Mouse (Mus musculus) c-Kit-positive CD71-positive TER-119-negative erythroid progenitor cells, embryonic 14.5 days (primary cell): Measurements from ENCODE around the gene Oit3.
"Not testable (repeated sequence)": the region's sequence is repeated elsewhere in the genome, so short reads cannot be mapped to it uniquely, and the experiment has no call there.

Experiments used
- DNase-seq: peaks from one replicate; pipeline ENCODE4 v3.0.0-alpha.2; 2013; ENCODE audit warnings: low read depth

Gene Oit3

DNA sequence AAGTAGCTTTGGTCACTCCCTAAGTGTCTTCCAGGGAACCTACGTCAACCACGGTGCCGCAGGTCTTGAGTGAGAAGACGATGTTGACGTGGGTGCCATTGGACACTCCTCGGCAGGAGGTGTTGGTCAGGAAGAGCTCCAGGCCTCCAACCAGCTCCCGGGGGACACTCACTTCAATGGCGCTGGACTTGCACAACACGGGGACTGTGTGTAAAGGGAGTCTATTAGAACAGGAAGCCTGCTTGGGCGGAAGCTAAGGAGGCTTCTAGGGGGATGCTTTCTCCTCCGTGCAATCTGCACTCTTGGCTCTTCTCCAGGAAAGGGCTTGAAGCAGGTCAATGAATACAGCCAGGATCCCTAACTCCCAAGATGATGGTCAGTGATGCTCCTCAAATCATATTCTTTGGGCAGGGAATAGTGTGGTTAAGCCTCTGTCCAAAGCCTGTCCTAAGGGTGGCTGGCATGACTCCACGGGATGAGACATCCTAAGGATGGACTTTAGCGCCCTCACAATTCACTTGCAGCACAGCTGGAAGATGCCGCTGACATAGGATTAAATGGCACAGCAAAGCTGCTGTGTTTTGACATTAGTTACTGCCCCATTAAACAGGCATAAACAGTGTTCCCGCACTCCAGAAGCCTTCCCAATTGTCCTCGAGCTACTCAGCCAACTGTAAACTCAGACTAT, 12.0 kb downstream of the Oit3 start:
- no peak for DNase-seq

DNA sequence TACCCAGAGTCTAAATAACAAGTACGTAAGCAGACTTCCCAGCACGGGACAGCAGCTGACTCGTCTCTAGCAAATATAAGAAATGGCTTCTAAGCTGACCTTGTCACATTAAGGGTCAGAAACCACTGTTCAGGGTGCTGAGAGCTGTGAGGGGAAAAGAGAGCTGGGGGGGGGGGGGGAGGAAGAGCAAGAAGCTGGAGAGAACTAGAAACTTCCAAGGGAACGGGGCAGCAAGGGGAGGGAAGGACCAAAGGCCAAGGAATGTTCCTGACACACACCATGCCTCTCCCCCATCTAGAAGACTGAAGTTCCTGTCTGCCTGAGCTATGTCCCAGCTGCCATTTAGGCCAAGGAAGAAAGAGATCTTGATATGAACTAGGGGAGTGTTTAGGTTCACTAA, 15.2 kb downstream of the Oit3 start:
- no peak for DNase-seq

- DNase-seq = no peak
Measured at GRCm38 (mm10) chr10:59425369-59425768, 16.2 kb downstream of the Oit3 start.

DNA sequence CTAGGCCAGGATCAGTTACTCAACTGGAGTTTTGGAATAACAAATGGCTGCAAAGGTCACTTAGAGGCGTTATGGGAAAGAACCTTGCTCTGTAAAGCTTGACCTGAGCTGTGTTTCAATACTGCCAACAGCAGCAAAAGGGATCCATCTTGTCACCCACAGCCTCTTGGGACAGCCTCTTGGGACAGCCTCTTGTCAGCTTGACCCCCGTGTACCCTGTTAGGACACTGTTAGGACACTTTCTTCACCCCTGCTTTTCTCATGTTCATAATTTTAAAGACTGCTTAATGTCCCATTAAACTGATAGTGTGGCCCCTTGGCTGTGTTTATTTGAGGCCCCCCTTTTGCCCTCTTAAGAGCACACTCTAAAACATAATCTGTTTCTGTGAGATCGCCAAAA, 17.1 kb downstream of the Oit3 start:
- no peak for DNase-seq

DNA sequence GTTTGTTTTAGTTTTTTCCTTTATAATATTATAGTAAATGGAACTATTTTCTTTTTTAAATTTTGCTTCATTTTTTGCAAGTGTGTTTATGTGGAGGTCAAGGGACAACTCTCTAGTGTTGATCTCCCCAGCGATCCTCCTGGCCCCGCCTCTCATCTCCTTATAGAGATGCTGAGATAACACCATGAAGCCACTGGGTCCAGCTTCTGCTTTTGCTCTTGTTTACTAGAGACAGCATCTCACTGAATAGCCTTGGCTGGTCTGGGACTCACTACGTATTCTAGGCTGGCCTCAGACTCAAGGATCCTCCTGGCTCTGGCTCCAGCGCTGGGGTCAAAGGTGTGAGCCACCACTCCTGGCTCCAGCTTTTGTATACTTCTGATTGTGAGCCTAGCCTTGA, 22.1 kb downstream of the Oit3 start:
- no peak for DNase-seq

- DNase-seq = no peak
Measured at GRCm38 (mm10) chr10:59416623-59417022, 25.0 kb downstream of the Oit3 start.

- no peak for DNase-seq
Measured at GRCm38 (mm10) chr10:59413711-59414110, 27.9 kb downstream of the Oit3 start.

DNA sequence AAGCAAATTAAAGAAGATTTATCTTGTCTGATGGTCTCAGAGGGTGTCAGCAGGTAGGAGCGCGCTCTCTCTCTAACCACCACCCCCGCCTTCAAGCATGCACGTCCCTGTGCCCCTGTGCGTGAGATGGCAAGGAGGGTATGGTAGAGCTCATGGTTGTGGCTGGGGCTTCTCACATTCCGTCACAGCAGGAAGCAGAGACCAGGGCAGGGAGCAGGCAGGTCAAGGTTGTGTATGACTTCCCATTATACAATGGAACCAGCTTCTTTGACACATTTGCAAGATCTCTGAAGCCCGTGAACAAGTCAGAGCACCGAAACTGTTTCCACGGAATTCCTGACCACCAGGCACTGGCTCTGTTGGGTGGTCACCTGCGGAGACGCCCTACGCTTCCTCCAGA, 31.3 kb downstream of the Oit3 start:
- DNase-seq = no peak

DNA sequence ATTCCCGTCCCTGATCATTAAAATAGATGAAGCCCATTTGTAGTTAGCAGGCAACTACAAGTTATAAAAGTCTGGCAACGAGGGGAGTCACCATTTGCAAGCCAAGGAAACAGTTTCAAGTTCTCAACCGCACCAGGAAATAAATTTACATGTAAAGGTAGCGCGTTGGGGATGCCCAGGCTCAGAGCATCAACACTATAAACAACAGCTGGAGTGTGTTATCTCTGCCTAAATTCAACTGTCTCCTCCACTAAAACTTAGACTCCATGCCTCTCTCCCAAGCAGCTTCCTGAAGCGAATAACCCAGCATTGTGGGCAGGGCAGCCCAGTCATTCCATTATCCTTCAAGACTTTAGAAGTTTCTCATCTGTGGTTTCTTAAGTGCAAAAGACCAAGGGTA, 33.1 kb downstream of the Oit3 start:
- DNase-seq = no peak

DNA sequence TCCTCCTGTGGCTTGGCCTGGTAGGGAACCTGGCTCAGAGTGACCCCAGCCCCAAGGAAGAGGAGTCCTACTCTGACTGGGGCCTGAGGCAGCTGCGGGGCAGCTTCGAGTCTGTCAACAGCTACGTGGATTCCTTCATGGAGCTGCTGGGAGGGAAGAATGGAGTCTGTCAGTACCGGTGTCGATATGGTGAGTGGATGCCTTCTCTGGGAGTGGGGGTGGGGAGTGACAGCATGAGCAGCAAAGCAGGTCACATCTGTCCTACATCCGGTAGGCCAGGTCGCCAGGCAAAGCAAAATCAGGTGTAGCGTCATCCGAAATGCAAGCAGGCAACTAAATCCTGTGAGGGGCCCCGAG, 37.8 kb downstream of the Oit3 start:
- no peak for DNase-seq

GRCm38 (mm10) chr10:59402899-59403792, 38.4 kb downstream of the Oit3 start, which contains the start of gene Pla2g12b:
TSS of gene Pla2g12b (plus strand) at chr10:59403660.
- DNase-seq = no peak

DNA sequence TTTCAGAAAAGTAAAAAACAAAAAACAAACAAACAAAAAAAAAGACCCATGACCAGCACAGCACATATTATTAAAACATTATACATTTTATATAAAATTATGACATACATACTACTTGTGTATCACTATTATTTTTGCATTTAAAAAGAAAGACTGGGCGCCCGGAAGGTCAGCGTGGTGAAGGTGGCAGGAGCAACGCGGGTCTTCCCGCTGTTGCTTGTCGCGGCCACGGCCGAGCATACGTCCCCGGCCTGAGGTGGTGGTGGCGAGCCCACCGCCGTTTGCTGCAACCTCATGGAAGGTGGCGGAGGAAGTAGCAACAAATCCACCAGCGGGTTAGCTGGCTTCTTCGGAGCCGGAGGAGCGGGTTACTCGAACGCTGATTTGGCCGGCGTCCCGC, 46.1 kb downstream of the Oit3 start, which contains the start of gene Gm10273:
Gm10273 (plus strand) TSS at position 172 of the 400 bp plus-strand sequence.
- DNase-seq = not testable (repeated sequence)

GRCm38 (mm10) chr10:59391907-59392306, 49.7 kb downstream of the Oit3 start:
- no peak for DNase-seq

DNA sequence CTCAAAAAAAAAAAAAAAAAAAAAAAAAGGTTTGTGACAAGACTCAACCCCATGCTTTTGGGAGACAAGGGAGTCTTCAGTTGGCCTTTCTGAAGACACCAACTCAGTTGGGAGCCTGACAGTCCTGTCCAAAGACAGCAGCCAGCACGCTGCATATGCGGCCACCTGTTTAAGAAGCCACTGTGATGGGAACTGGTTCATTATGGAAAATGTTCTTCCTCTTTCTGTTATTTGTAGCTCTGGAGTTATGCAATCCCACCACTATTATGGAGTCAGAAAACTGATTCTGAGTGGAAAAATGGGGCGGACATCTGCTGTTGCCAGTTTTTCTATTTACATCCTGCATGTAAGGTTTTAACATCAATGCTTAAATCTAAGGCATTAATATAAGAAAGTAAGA, 51.9 kb downstream of the Oit3 start:
- DNase-seq = no peak

DNA sequence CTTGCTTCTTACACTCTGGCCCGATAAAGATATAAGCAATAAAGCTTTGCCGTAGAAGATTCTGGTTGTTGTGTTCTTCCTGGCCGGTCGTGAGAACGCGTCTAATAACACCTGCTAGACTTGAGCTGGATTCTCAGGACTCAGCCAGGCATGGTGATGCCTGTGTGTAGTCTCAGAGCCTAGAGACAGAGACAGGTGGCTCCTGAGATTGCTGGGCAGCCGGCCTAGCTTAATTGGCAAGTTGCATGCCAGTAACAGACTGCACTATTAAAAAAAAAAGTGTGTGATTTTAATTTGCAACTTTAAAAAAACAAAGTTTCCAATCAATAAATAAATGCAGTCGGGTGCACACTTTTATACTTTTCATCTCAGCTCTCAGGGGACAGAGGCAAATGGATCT, 54.6 kb downstream of the Oit3 start:
- DNase-seq = no peak

- peak; percentile 29 for DNase-seq
Measured at GRCm38 (mm10) chr10:59381563-59381962, 60.0 kb downstream of the Oit3 start.

- DNase-seq = peak; percentile 31
Measured at GRCm38 (mm10) chr10:59380411-59380821, 61.2 kb downstream of the Oit3 start.

DNA sequence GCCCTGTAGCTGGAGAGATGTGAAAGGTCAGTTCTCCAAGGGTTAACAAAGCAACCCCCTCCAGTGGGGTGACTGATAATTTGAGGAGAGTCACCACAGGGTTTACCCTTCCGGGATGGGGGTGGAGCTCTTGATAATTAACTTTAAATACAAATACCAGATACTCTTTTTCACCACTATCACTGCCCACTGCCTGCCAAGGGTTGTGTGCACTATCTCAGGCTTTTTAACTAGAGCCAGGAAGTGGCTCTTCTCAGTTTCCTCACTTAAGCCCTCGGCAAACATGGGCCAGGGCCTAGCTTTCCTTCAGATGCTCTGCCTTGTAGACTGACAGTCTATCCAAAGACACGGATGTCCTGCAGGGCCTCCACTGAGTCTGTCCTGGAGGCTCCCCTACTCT, 61.7 kb downstream of the Oit3 start:
- DNase-seq = no peak

- DNase-seq = no peak
Measured at GRCm38 (mm10) chr10:59378728-59379127, 62.9 kb downstream of the Oit3 start.

- no peak for DNase-seq
Measured at GRCm38 (mm10) chr10:59377906-59378305, 63.7 kb downstream of the Oit3 start.
